ENCODE assay signal across 8 mouse cellular contexts in genomic region chr5:21055071-21055819, GRCm38 (mm10). TPM values are rescaled to one million over a fixed set of nuclear protein-coding genes. Genes with fewer than 3 reads are reported as not detected.
DNase-seq lines count a peak whose midpoint lies in the region; ATAC-seq and TF ChIP-seq lines count a peak whose summit lies in the region.

No protein-coding gene starts in this region.

- peak overlapping the region; percentile 98 for H3K9ac ChIP-seq in liver, embryonic 11.5 days (ENCODE audit: low read depth, low read length)
- peak overlapping the region; percentile 99 for H3K9ac ChIP-seq in neural tube, embryonic 13.5 days
- peak overlapping the region; percentile 93 for H3K9ac ChIP-seq in stomach, postnatal 0 days (ENCODE audit: low read length)

- no peak for TF ChIP-seq EP300 in stomach, postnatal 0 days (optimal IDR thresholded peaks at IDR 0.05)

- no peaks in the 10 kb centered on the region for H3K9me3 ChIP-seq in embryonic facial prominence, embryonic 10.5 days
- H3K9me3 ChIP-seq in liver, embryonic 11.5 days (ENCODE audit: control insufficient read depth, low read length): no peaks in the 10 kb centered on the region
- no peaks in the 10 kb centered on the region for H3K9me3 ChIP-seq in neural tube, embryonic 13.5 days
- H3K9me3 ChIP-seq in stomach, postnatal 0 days (ENCODE audit: control insufficient read depth, low read length): no peaks in the 10 kb centered on the region

- peak; percentile 66 for DNase-seq in lung, adult 2 months
- no peak for DNase-seq in lung, postnatal 25 days (ENCODE audit: low spot score)
- peak; percentile 72 for DNase-seq in embryonic facial prominence, embryonic 10.5 days (ENCODE audit: low spot score)
- peak; percentile 44 for DNase-seq in heart, adult 8-10 months (ENCODE audit: low spot score)
- peak; percentile 63 for DNase-seq in kidney, adult 2 months
- DNase-seq in liver, embryonic 11.5 days (ENCODE audit: low spot score): peak; percentile 82
- DNase-seq in stomach, postnatal 0 days (ENCODE audit: low spot score): peak; percentile 69

- H3K4me3 ChIP-seq in lung, adult 2 months (replicated peaks; ENCODE audit: extremely low read depth, low read depth, low read length): peak overlapping the region; percentile 99
- peak overlapping the region; percentile 97 for H3K4me3 ChIP-seq in embryonic facial prominence, embryonic 10.5 days
- H3K4me3 ChIP-seq in kidney, adult 2 months (ENCODE audit: insufficient read depth, low read depth, low read length): peak overlapping the region; percentile 92
- peak overlapping the region; percentile 92 for H3K4me3 ChIP-seq in liver, embryonic 11.5 days (ENCODE audit: low read depth, low read length)
- H3K4me3 ChIP-seq in neural tube, embryonic 13.5 days: peak overlapping the region; percentile 97
- peak overlapping the region; percentile 95 for H3K4me3 ChIP-seq in stomach, postnatal 0 days (ENCODE audit: low read depth, low read length)

- TF ChIP-seq CTCF in lung, adult 2 months (IDR thresholded peaks at IDR 0.05; ENCODE audit: insufficient read depth, low read length): no peak
- no peak for TF ChIP-seq CTCF in kidney, adult 2 months (conservative IDR thresholded peaks at IDR 0.05; ENCODE audit: insufficient read depth, insufficient read length, low read depth, low read length)
- no peak for TF ChIP-seq CTCF in stomach, postnatal 0 days (IDR thresholded peaks at IDR 0.05; ENCODE audit: low read depth)

- H3K27me3 ChIP-seq in embryonic facial prominence, embryonic 10.5 days (replicated peaks; ENCODE audit: low read depth, poor library complexity, severe bottlenecking): no peaks in the 10 kb centered on the region
- no peaks in the 10 kb centered on the region for H3K27me3 ChIP-seq in kidney, adult 2 months (replicated peaks; ENCODE audit: control insufficient read depth, insufficient read depth, low read length)
- no peaks in the 10 kb centered on the region for H3K27me3 ChIP-seq in liver, embryonic 11.5 days (replicated peaks; ENCODE audit: control insufficient read depth, insufficient read depth, low read length)
- no peaks in the 10 kb centered on the region for H3K27me3 ChIP-seq in neural tube, embryonic 13.5 days
- no peaks in the 10 kb centered on the region for H3K27me3 ChIP-seq in stomach, postnatal 0 days (ENCODE audit: control insufficient read depth, insufficient read depth, low read length)

- H3K27ac ChIP-seq in embryonic facial prominence, embryonic 10.5 days (replicated peaks): peak overlapping the region; percentile 99
- peak overlapping the region; percentile 94 for H3K27ac ChIP-seq in kidney, adult 2 months (ENCODE audit: insufficient read depth, low read depth, low read length)
- peak overlapping the region; percentile 98 for H3K27ac ChIP-seq in liver, embryonic 11.5 days (ENCODE audit: low read depth, low read length)
- peak overlapping the region; percentile 100 for H3K27ac ChIP-seq in neural tube, embryonic 13.5 days (replicated peaks)
- H3K27ac ChIP-seq in stomach, postnatal 0 days (replicated peaks): peak overlapping the region; percentile 98

- under 1% methylated on average over 78 of the region's 84 CpGs for WGBS in lung, adult 2 months
- under 1% methylated on average over 84 of the region's 84 CpGs for WGBS in embryonic facial prominence, embryonic 10.5 days
- WGBS in kidney, adult 2 months: under 1% methylated on average over 84 of the region's 84 CpGs
- under 1% methylated on average over 78 of the region's 84 CpGs for WGBS in liver, embryonic 11.5 days
- under 1% methylated on average over 63 of the region's 84 CpGs for WGBS in neural tube, embryonic 13.5 days
- WGBS in stomach, postnatal 0 days: under 1% methylated on average over 63 of the region's 84 CpGs

- ATAC-seq in liver, embryonic 11.5 days (replicated peaks; ENCODE audit: low FRiP score): peak; percentile 13
- ATAC-seq in neural tube, embryonic 13.5 days (ENCODE audit: low read depth): peak; percentile 51
- ATAC-seq in stomach, postnatal 0 days (ENCODE audit: low FRiP score, low TSS enrichment): peak; percentile 20

- H3K4me2 ChIP-seq in liver, embryonic 11.5 days: peak overlapping the region; percentile 66
- peak overlapping the region; percentile 72 for H3K4me2 ChIP-seq in neural tube, embryonic 13.5 days
- peak overlapping the region; percentile 72 for H3K4me2 ChIP-seq in stomach, postnatal 0 days (replicated peaks; ENCODE audit: low read depth)

- H3K4me1 ChIP-seq in lung, adult 2 months (ENCODE audit: control insufficient read depth, insufficient read depth, low read length): peaks cover 20% of the 10 kb centered on the region
- peaks cover 18% of the 10 kb centered on the region for H3K4me1 ChIP-seq in embryonic facial prominence, embryonic 10.5 days
- no peaks in the 10 kb centered on the region; the same call in 1 of the 2 replicates for H3K4me1 ChIP-seq in kidney, adult 2 months (ENCODE audit: control insufficient read depth, insufficient read depth, low read length)
- peaks cover 28% of the 10 kb centered on the region for H3K4me1 ChIP-seq in liver, embryonic 11.5 days (replicated peaks; ENCODE audit: control insufficient read depth, insufficient read depth, low read length)
- peaks cover 35% of the 10 kb centered on the region for H3K4me1 ChIP-seq in neural tube, embryonic 13.5 days (replicated peaks)
- H3K4me1 ChIP-seq in stomach, postnatal 0 days (replicated peaks; ENCODE audit: control insufficient read depth, insufficient read depth): no peaks in the 10 kb centered on the region

- no peak for TF ChIP-seq POLR2A in lung, adult 2 months (IDR thresholded peaks at IDR 0.05; ENCODE audit: borderline replicate concordance, extremely low read depth, low read depth, low read length)
- no peak for TF ChIP-seq POLR2A in kidney, adult 2 months (IDR thresholded peaks at IDR 0.05; ENCODE audit: low read depth, low read length)

- H3K36me3 ChIP-seq in embryonic facial prominence, embryonic 10.5 days (replicated peaks): no peaks in the 10 kb centered on the region
- H3K36me3 ChIP-seq in kidney, adult 2 months (ENCODE audit: control insufficient read depth, insufficient read depth, low read length): no peaks in the 10 kb centered on the region
- no peaks in the 10 kb centered on the region for H3K36me3 ChIP-seq in liver, embryonic 11.5 days (ENCODE audit: control insufficient read depth, insufficient read depth, low read length)
- H3K36me3 ChIP-seq in neural tube, embryonic 13.5 days: no peaks in the 10 kb centered on the region
- H3K36me3 ChIP-seq in stomach, postnatal 0 days (ENCODE audit: control insufficient read depth, insufficient read depth, low read length): no peaks in the 10 kb centered on the region

RNA-seq across cellular contexts. Expression of gene Ptpn12, which starts 0.5 kb away (rescaled TPM):
- 76.7 and 85.2 TPM in 2 replicates for polyA plus RNA-seq in lung, adult 2 months (2012; rRNA removed)
- polyA plus RNA-seq in embryonic facial prominence, embryonic 10.5 days (2016; fragmentation: Nextera tagmentation; extraction: Ambion mirVana): 22.6 and 25.6 TPM in 2 replicates
- 10 to 100 TPM; 27.1 to 32.0 (median 27.8) TPM for total RNA-seq in heart, adult 8-10 months (2022)
- polyA plus RNA-seq in kidney, adult 2 months (2012; rRNA removed): 32.3 and 35.9 TPM in 2 replicates
- 19.0 and 23.3 TPM in 2 replicates for polyA plus RNA-seq in liver, embryonic 11.5 days (2014; fragmentation: Nextera tagmentation; extraction: Ambion mirVana)
- 24.9 and 26.1 TPM in 2 replicates for polyA plus RNA-seq in neural tube, embryonic 13.5 days (2015; fragmentation: Nextera tagmentation; extraction: Ambion mirVana)
- 8.7 and 8.8 TPM in 2 replicates for polyA plus RNA-seq in stomach, postnatal 0 days (2015; fragmentation: Nextera tagmentation; extraction: Ambion mirVana)
